Mouse (Mus musculus): ENCODE results near the gene Sh3gl3.

Gene Sh3gl3

DNA sequence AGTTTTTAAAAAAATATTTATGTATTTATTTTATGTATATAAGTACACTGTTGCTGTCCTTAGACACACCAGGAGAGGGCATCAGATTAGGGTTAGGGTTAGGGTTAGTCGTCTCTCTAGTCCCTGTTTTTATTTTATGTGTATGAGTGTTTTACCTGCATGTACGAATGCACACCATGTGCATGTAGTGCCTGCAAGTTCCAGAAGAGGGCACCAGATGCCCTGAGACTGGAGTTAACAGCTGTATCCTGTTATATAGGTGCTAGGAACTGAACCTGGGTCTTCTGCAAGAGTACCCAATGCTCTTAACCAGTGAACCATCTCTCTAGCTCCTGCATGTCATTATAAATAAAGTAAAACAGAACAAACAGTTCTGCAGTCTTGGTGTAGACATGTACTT, 113.6 kb downstream of the Sh3gl3 start:
- DNase-seq (ENCODE audit: low spot score in 2 of 2), result no peak

GRCm38 (mm10) chr7:82293441-82293840, 119.8 kb downstream of the Sh3gl3 start:
- DNase-seq (ENCODE audit: low spot score in 2 of 2), result no peak

DNA sequence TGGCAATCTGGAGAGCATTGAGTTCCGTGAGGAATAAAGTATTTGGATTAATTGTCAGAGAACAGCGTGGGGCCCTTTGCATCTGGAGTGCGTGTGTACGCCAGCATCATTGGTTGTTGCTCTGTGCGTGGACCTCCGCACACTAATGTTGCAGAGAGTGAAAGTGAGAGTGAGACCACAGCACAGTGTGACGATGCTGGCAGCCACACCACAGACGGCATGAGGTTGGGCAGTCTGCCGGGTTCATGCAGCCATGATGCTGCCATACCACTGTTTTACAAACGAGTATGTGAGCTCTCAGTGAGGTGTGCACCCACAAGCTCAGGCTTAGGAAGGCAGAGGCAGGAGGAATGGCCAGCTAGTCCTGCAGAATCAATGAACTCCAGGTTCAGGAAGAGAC, 120.4 kb downstream of the Sh3gl3 start:
- DNase-seq (ENCODE audit: low spot score in 2 of 2), result no peak

DNA sequence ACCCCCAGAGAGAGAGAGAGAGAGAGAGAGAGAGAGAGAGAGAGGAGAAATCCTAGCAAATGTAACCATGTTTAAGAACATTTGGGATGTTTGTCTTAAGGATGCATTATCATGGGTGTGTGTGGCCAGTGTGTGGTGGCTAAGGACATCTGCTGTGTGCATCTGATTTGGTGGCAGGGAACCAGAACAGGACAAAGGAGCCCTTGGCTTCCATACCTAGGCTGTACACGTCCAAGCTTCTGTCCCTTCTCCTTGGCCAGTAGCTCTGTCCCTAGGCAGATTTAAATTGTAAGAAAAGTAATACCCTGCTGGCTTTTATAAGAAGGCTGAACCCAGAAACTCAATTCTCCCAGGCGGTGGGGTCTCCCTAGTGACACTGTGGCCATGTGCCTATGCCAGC, 121.0 kb downstream of the Sh3gl3 start:
- no peak for DNase-seq (ENCODE audit: low spot score in 2 of 2)

- DNase-seq (ENCODE audit: low spot score in 2 of 2), result no peak
Observed at GRCm38 (mm10) chr7:82308398-82308797, 134.8 kb downstream of the Sh3gl3 start.

GRCm38 (mm10) chr7:82318515-82318914, 144.9 kb downstream of the Sh3gl3 start:
- no peak for DNase-seq (ENCODE audit: low spot score in 2 of 2)

- DNase-seq (ENCODE audit: low spot score in 2 of 2), result no peak
Observed at GRCm38 (mm10) chr7:82326616-82327015, 153.0 kb downstream of the Sh3gl3 start.

DNA sequence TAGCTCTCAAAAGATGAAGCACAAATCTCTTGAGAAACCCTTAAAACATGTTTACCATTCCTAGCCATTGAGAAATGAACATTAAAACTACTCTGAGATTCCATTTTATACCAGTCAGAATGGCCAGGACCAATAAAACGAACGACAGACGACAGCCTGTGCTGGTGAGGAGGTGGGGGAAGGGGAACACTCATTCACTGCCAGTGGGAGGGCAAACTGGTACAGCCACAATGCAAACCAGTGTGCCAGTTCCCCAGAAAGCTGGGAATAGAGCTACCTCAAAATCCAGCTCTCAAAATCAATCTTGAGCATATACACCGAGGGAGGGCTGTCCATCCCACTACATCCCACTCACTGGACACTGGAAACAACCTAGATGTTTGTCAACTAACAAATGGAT, 153.6 kb downstream of the Sh3gl3 start:
- no peak for DNase-seq (ENCODE audit: low spot score in 2 of 2)

DNA sequence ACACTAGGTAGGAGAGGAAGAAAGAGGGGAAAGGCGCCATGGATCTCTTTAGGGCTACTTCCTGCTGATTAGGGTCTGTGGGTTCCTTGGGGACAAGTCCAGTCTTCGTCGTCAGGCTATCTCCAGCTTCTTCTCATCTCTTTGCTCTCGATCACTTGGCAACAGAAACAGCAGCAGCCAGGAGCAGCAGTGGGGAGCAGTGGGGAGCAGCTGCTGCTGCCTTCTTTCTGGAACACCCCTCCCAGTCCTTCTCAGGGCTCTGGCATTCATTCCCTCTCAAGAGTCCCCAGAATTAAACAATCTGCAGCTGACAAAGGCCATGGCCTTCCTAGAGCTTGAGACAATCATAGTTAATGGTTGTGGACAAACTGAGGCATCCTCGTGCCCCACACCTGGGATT, 154.2 kb downstream of the Sh3gl3 start:
- DNase-seq (ENCODE audit: low spot score in 2 of 2), result no peak

- DNase-seq (ENCODE audit: low spot score in 2 of 2), result no peak
Observed at GRCm38 (mm10) chr7:82329831-82330230, 156.2 kb downstream of the Sh3gl3 start.

DNA sequence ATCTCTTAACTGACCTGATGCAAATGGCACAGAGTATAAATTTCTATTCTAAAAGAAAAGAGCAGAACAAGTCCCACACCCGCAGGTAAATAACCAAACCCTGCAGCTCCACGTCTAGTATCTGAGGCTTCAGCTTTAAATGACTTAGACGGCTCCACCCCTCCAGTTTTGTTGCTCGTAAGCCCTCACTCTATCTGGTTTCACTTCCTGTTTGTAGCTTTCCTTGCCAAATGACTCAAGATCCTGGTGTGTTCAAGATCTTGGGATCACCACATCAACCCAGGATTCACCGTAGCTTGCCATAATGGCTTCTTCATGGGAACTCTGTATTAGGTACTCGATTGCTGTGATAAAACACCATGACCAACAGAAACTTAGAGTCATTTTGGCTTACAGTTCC, 157.2 kb downstream of the Sh3gl3 start:
- peak in 1 of 2 experiments; percentile 10 for DNase-seq (ENCODE audit: low spot score in 2 of 2)

DNA sequence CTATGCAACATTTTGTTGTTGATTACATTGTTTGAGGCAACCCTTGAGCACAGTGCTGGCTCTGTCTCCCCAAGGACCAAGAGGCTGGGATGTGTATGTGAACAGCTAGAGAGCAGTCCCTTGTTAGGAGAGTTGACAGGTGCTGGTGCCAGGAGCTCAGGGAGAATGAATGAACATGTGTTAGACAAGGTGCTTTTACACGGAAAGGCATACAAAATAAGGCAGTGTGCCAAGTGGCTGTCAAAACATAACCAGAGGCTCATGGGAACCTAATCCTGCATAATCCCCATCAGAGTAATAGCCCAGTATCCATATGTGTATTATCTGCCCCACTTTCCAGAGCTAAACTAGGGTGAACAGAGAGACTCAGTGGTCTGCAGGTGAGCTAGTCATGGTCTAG, 160.4 kb downstream of the Sh3gl3 start:
- DNase-seq (ENCODE audit: low spot score in 2 of 2), result no peak

- DNase-seq (ENCODE audit: low spot score in 2 of 2), result peak; percentile 37 to 59
Observed at GRCm38 (mm10) chr7:82335211-82336121, 161.8 kb downstream of the Sh3gl3 start, which contains the start of gene Adamtsl3. TSS of gene Adamtsl3 (plus strand) at chr7:82335694.

DNA sequence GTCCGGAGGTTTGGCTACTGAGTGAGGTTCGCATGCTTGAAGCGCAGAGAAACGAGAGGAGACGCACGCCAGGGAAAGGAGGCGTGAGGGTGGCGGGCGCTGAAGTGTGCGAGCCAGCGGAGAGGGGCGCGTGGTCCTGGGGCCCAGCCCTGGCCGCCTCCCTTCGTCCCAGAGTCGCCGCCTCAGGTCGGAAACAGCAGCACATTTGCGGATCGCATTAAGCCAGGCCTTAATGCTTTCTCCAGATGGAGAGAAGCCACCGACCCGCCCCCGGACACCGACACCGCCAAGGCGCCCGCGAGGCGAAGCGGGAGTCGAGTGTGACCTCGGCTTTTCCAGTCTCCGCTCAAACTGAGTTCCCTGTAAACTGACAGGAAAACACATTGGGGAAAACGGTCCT, 162.5 kb downstream of the Sh3gl3 start:
- DNase-seq (ENCODE audit: low spot score in 2 of 2), result peak; percentile 44 to 74

- no peak for DNase-seq (ENCODE audit: low spot score in 2 of 2)
Observed at GRCm38 (mm10) chr7:82338121-82338520, 164.5 kb downstream of the Sh3gl3 start.

DNA sequence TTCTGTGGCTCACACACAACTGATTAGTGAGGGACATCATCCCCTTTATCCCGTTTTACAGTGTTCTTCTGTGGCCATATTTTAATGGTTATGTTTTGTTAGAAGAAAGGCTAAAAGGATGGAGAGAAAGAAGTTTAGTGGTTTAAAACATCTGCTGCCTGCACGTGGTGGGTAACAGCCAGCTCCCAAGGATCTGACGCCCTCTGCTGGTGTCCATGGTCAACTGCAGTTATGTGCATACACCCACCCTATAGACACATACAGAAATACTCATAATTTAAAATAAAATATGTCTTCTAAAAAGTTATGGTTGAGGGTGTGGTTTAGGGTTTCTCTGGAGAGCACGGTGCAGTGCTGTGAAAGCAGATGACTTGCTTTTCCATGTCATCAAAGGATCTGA, 164.9 kb downstream of the Sh3gl3 start:
- no peak for DNase-seq (ENCODE audit: low spot score in 2 of 2)

- DNase-seq (ENCODE audit: low spot score in 2 of 2), result no peak
Observed at GRCm38 (mm10) chr7:82339214-82339613, 165.6 kb downstream of the Sh3gl3 start.

GRCm38 (mm10) chr7:82341476-82341875, 167.8 kb downstream of the Sh3gl3 start:
- peak; percentile 15 to 57 for DNase-seq (ENCODE audit: low spot score in 2 of 2)

DNA sequence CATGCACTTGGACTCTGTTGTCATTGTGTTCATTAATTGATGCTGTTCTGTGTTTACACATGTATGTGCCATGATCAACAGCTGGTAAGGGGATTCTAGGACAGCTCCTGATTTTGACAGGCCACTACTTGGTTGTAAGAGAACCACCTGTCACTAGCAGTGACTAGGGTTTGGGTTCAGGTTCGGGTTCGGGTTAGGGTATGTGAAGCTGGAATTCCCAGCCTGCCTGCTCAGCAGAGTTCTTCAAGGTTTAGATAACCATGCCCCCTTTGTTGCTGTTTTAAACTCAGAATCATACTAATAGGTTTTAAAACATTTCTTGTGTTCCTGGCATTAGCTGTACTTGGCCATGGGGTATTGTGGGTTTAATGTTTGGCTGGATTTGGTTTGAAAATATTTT, 173.1 kb downstream of the Sh3gl3 start:
- DNase-seq (ENCODE audit: low spot score in 2 of 2), result no peak

GRCm38 (mm10) chr7:82349796-82350195, 176.2 kb downstream of the Sh3gl3 start:
- no peak for DNase-seq (ENCODE audit: low spot score in 2 of 2)

GRCm38 (mm10) chr7:82350421-82350820, 176.8 kb downstream of the Sh3gl3 start:
- DNase-seq (ENCODE audit: low spot score in 2 of 2), result no peak
